Mouse (Mus musculus): ENCODE measurements around the gene Styx.

DNA sequence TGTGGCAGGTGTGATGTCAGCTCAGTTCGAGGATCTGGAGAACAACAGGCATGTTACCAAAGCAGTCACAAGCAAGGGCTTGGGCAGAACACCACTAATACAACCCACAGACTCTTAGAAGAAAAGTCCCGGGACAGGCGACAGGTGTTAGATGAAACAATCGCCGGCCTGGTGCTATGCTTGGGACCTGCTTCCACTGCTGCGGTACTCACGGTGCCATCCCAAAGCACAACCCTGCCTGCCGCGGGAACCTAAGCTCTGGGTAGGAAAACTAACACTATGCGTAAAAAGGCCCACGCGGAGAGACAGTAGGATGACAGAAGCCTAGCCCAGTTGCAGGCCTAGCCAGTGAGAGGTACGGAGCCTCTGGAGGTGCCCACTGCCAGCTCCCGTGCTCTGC lies 40.8 kb upstream of the Styx start:
- TF ChIP-seq CTCF (conservative IDR thresholded peaks at IDR 0.05; ENCODE audit: low read length): no peak
- TF ChIP-seq POU5F1 (IDR thresholded peaks at IDR 0.05; ENCODE audit: borderline replicate concordance, low read length): no peak
- no peak for TF ChIP-seq NANOG (IDR thresholded peaks at IDR 0.05; ENCODE audit: borderline replicate concordance, low read length)

Measured in E14TG2a.4 (cell line).